Mouse (Mus musculus) kidney, postnatal 14 days (tissue): Measurements from ENCODE around the gene Klhl26.

ENCODE experiments used
- DNase-seq: peaks from one replicate; pipeline ENCODE4 v3.0.0; 2022; ENCODE audit warnings: mixed read lengths

Gene Klhl26

DNA sequence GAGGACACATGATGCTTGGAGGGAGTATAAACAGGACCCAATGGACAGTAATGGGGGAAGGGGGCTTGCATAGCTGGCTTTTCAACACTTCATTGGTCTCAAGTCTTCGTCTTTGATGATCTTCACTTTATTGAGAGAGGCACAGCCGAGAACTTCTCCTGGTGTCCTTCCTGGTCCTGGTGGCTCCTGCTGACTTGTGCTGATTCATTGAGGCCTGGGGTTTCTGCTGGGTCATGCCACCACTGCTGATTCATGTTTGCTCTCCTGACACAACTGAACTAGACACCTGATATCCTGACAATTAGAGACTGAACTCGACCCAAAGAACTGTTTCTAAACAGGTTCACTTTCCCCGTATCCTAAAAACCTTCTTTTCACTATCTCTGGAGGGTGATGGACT lies 33.4 kb downstream of the Klhl26 start:
- no peak for DNase-seq

DNA sequence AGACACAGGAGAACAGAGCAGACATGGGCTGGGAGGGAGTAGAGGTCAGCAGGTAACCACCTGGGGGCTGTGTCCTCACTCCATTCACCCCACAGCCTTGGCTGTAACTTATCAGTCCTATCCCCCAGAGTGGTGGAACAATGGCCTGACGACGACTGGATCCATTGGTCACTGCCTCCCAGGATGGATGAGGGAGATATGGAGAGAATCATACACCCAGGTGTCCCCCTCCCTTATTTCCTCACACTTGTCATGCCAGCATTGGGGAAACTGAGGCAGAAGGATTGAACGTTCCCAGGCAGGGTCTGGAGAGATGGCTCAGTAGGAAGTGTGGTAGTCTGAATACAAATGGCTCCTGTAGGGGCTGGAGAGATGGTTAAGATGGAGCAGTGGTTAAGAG lies 35.2 kb downstream of the Klhl26 start:
- DNase-seq, result no peak

DNA sequence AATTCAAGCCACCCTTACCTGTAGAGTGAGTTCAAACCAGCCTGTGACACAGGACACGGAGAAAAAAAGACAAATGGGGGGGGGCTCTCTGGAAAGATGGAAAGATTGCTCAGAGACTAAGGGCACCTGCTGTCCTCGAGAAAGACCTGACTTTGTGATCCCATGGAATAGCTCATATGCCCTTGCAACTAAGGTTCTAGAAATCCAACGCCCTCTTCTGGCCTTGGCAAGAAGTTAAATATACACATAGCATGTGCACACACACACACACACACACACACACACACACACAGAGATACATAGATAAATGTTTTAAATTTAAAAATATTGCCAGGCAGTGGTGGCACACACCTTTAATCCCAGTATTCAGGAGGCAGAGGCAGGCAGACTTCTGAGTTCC lies 36.5 kb downstream of the Klhl26 start:
- DNase-seq, result no peak

DNA sequence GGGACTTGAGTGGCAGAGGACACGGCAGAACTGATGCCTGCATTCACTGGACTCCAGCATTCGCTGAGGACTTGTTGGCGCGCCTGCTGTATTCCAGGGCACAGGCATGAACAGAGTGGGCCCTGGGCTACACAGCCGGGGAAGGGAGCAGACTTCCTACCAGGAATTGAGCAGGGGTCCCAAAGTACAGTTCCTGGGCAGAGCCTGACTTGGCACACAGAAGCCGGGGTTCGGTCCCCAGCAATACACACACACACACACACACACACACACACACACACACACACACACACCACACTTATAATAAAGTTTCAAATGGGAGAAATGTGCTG lies 37.0 kb downstream of the Klhl26 start:
- DNase-seq, result no peak

DNA sequence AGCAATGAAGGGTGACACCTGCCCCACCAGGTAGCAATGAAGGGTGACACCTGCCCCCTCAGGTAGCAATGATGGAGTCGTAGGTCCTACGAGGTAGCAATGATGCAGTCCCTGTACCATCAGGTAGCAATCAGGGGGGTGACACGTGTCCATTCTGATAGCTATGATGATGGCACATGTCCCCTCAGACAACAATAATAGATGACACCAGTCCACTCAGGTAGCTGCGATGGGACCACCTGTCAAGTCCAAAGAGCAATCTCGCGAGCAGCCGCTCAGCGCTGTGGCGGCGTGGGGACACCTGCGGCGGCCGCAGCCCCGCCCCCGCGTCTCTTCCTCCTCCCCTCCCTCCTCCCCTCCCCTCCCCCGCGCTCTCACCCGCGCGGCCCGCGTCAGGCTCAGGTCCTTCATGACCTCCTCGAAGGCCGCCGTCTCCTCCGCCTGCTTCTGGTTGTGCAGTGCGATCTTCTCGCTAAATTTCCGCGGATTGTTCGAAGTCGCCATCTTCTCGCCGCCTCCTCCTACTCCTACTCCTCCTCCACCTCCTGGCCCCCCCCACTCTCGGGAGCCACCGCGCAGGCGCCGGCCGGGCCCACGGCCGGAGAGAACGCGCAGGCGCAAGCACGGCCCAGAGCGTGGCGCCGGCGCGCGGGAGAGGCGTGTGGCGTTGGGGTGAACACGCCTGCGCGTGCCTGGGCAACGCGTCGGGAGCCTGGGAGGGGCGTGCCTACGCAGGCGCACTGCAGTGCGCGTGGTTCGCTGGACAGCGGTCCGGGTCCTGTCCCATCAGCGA lies 37.5 kb downstream of the Klhl26 start, which contains the start of gene Crtc1:
TSS of gene Crtc1 (minus strand) at position 525 of the 793 bp plus-strand sequence.
- DNase-seq, result peak; percentile 98

DNA sequence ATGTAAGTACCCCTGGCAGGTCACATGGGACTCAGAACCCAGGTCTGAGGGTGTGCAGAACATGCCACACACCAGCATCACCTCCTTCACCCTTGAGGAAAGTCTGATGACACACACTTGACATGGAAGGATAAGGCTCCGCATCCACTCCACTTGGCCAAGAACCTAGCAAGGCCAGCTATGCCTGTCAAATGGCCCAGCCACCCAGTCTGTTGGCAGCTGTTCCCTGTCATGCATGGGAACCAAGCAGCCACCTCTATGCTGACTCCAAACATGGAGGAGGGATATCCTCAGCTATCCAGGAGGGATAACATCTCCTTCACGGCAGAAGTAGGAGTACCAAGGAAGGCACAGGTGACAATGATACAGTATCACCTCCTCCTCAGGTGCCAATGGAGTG lies 38.3 kb downstream of the Klhl26 start:
- DNase-seq, result no peak

DNA sequence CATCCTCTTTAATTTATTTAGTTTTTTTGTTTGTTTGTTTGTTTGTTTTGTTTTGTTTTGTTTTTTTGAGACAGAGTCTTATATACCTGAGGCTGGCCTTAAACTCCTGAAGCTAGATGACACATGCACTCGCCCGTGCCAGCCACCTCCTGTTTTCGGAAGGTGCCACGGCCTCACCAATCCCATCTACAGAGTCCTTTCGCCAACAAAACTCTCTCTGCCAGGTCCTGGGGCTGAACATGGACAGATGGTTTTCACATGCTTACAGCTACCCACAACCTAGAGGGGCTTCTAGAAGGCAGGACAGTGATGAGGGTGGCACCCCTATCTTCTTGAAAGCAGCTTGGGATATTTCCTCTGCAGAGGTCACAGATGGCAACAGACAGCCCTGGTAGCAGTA lies 41.6 kb downstream of the Klhl26 start:
- DNase-seq, result no peak

DNA sequence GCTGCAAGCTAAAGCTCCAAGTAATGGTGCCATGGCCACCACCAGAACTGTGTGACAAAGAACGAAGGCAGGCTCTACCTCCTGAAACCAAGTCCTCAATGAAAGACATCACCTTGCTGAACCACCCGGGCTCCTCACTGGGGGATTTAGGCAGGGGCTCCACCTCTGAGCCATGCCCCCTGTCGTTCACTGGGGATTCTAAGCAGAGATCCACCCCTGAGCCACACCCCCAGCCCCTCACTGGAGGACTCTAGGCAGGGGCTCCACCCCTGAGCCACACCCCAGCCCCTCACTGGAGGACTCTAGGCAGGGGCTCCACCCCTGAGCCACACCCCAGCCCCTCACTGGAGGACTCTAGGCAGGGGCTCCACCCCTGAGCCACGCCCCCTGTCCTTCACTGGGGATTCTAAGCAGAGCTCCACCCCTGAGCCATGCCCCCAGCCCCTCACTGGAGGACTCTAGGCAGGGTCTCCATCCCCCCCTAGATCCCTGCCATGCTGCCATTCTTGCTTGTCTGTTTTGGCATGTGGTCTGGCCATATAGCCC lies 43.7 kb downstream of the Klhl26 start:
- DNase-seq, result no peak

DNA sequence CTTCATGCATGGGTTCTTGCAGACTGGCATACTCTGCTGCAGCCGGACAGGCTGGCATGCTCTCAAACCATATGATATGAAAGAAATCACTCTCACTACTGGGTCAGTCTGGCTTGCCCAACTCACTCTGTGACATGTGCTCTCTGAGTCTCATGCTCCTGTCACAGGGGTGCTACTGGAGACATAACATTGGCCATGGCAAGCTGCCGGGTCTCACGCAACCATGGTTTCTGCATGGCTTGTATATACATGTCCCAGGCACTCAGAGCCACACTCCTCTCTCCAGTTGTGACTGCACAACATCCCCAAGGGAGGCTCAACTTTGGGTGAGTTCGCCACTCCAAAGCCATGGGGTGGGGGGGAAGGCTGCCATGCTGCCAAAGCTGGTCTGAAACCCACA lies 45.6 kb downstream of the Klhl26 start:
- DNase-seq, result no peak

DNA sequence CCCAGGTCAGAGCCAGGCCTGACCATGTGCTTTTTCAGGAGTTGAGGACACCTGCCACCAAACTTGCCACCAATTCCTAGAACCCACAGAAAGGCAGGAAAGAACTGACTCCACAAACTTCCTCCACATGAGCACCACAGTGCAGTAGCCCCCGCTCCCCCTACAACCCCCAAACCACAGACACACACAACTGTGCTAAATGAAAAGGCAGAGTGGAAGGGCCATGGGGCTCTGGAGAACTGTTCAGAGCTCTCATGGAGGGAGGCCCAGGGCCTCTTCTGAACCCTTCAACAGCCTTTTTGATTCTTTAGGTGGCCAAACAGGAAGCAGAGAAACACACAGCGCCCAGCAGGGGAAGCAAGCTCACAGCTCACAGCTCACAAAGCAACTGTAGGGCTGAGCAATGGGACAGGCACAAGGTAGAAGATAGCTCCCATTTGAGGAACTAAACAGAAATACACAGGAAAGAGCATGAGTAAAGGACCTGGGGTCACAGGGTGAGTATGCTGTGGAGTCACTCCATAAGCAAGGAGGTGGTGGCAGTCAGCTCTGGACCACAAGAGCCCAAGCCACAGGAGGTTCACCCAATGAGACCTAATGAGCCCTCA lies 50.4 kb downstream of the Klhl26 start:
- DNase-seq, result no peak

DNA sequence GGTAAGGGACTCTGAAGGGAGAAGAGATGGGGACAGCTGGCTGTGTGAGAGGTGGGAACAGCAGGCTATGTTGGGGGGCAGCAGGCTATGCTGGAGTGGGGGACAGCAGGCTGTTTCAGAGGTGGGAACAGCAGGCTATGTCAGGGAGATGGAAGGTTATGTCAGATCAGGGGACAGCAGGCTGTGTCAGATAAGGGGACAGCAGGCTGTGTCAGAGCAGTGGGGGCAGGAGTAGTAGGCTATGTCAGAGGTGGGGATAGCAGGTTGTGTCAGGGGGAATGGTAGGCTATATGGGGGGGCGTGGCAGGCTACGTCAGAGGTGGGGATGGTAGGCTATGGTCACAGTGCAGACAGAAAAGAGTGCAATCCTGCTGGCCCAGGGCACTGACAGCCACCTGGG lies 54.0 kb downstream of the Klhl26 start:
- DNase-seq, result no peak

DNA sequence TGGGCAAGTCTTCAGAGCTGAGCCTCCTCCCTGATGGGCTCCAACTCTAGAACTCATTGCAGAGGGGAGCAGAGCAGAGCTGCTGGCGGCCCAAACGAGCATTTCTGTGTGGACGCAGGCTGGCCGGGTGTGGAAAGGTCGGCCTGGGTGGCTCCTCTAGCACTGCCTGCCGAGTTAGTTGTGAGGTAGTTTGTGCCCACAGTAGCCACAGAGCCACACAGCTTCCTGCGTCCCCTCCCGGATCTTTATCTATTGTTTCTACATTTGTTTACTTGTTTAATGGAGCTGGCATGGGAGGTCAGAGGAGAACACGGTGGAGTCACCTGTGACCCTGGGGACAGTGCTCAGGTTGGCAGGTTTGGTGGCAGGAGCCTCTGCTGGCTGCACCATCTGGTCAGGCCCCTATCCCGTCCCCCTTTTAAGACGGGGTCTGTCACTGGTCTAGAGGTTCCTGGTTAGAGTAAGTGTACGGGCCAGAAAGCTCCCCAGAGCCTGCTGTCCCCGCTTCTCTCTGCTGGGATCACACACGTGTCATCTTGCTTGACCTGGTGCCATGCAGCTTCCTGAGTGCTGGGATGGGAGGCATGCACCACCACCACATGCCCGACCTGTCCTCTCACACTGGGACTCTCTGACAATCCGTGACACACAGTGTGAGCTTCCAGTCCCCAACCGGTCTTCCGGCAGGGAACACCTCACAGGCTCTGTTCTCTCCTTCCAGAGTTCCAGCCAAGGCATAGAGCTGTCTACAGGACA lies 55.2 kb downstream of the Klhl26 start:
- DNase-seq, result no peak

DNA sequence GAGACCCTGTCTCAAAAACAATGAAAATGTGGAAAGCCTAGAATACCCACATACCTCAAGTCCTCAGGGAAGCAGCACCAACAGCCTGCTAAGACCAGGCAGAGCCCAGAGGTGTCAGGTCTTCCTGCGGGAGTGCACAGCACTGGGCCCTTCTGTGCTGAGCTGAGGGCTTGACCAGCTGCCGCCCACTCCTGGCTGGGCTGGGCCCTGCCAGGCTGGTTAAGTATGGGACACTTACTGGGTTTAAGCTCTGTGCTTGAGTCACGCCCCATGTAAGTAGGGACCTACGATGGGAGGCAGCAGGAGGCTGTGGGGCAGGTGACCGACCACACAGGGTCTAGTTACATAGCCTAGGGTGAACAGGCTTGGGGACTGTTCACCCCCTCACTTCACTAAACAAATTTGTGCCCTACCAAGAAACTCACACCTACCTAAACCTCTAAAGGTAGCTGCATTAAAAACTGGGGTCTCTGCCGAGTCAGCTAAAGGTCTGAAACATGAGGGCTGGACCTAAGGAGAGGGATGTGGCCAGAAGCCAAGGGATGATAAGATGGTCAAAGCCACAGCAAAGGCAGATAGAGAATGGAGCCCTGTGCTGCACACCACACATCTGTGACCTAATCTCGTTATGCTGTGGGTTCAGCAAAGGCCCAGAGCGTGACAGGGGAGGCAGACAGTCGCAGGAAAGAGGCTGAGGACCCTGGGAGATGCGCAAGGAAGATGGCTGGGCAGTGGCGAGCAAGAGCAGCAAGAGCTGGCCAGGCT lies 56.7 kb downstream of the Klhl26 start:
- no peak for DNase-seq

DNA sequence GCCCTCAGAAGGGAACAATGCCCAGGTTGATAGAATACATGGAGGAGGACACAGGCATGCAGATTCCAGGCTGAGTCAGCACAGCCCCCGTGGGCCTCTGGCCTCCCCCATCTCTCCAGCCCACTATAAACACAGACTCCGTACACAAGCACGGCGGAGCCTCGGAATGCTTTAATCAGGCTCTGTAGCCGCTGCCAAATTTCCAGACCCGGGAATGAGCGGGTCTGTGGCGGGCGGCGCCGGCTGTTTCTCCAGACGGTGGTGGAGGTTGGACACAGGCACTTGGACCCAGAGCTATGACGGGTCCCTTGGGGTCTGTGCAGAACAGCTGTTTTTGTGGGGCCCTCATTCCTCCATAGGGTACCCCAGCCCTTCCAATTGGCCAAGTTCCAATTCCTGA lies 57.8 kb downstream of the Klhl26 start:
- peak; percentile 60 for DNase-seq

DNA sequence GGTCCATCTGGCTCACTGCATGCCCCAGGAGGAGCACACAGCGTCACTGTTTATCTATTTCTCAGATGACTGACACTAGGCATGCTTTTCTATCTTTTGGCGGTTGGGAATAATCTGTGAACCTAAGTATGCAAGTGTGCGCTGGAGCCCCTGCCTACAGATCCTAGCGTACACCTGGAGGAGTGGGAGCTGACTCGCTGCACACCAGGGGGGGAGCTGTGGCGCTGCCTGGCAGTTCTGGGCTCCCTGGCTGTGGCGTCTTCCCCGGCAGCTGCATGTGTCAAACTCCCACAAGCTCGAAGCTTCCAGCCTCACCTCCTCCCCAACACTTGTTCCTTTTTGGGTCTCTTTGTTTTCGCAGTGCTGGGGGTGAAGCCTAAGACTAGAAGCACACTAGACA lies 58.9 kb downstream of the Klhl26 start:
- DNase-seq, result no peak

DNA sequence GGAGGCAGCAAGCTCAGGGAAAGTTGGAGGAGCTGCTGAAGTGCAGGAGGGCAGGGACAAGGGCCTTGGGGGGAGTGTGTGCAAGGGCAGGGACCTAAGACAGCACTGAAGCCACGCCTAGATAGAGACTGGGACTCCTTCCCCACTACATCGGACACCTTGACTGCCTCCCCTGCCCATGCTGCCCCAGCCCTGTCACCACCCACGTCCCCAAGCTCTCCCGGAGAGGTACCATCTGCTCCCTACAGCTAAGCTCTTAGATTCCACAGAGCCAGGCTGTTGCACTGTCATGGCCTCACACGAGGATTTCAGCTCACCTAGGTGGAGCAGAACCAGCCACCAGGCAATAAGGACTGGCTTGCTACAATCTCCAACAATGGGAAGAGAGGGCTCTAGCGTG lies 59.8 kb downstream of the Klhl26 start:
- no peak for DNase-seq

DNA sequence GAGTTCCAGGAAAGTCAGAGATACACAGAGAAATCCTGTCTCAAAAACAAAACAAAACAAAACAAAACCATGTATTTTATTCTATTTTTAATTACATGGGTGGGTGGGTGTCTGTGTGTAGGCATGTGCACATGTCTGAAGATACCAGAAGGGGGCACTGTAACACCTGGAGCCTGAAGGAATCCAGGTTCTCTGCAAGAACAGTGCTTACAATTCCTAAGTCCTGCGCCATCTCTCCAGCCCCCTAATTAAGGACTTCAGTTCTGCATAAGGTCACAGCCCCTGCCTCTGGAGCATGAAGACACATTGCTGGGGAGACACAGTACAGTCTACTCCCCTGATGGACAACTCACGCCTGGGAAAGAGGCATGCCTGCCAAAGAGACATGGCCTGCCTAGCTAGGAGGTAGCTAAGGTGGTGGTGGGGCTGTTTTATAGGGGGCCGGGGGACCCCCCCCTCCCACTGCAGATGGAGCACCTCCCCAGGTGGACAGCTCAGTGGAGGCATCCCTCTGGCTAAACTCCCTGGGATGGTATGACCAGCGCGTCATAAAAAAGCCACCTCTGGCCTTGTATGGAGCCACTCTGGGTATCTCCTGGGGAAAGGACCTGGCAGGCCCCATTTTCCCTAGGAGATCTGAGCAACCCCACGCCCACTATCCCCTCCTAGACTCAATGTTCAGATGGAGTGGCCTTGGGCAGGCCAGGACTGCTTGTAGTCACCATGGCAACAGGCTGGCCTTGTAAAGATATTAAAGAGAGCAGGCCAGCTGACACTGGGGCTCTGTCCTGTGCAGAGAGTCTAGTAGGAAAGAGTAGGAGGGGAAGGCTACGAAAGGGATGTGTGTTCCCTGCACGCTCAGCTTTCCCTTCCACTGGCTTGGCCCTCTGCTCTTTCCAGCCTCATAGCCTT lies 61.0 kb downstream of the Klhl26 start:
- DNase-seq, result peak; percentile 18

DNA sequence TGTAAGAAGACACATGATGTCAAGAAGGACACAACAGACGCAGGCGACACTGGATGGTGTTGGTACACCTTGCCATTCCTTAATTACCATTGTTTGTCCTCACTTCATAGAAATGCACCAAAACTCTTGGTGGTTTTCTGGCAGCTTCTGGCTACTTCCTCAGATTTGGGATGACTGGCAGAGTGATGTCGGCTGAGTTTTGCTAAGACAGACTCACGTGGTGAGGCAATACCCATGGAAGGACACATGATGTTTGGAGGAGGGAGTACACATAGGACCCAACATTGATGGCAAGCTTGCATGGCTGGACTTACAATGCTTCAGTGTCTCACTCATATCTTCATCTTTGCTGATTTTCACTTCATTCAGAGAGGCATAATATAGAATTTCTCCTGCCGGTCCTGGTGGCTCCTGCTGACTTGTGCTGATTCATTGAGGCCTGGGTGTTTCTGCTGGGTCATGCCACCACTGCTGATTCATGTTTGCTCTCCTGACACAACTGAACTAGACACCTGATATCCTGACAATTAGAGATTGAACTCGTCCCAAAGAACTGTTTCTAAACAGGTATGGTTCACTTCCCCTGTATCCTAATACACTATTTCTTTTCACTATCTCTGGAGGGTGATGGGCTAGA lies 62.3 kb downstream of the Klhl26 start:
- DNase-seq, result no peak

DNA sequence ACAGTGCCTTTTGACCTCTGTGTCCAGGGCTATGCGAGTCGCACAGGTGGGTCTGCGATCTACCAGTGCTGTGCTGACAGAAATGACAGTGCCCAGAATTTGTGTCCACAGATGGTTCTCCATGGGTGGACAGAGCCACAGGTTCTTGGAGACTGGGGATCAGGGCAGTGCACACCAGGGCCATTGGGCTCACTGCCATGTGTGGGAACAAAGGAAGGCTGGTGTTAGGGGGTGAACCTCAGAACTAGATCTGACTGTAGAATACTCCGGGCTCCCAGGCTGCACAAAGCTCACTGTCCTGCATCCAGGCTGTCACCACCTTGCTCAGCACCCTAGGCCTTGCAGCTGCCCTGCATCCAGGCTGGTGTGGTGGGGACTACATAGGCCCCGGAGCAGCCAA lies 66.5 kb downstream of the Klhl26 start:
- DNase-seq, result no peak

DNA sequence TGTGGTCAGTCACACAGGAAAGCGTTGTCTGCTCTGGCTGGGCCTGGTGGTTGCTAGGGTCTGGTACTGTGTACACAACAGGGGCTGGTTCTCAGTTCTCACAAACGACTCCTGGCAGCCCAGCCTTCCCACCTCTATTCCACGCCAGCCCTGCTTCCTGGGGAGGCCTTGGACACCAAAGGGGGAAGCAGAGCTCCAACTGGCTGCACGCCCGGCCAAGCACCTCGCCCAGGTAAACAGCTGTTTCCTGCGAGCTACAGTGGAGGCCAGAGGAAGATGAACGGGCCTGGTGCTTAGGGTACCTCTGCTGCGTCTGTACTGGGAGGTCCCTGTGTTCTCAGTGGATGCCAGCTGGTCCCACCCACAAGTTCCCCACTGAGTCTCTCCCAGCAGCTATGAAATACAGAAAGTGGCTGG lies 67.3 kb downstream of the Klhl26 start:
- peak; percentile 20 for DNase-seq

DNA sequence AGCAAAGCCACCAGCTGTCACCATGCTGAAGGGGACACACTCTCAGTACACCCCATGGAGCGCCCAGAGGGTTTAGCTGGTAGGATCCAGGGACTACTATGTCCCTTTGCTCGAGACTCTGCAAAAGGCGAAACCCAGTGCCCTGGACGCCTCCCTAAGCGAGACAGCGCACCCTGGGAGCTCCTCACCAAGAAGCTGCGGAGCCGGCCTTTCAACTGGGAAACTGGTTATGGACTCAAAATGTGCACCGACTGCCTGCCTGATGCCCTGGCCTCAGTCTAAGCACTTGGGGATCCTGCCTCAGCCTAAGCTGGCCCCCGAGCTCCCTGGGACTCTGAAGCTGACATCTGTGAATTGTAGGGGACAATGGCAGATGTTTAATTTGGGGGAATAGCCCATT lies 67.7 kb downstream of the Klhl26 start:
- DNase-seq, result no peak
